Mouse (Mus musculus) heart, adult 2 months (tissue): Measurements from ENCODE around the gene Dmc1.

ENCODE experiments used
- CTCF ChIP-seq: fragments of 200-600 bp; IDR thresholded peaks from 2 replicates; pipeline ENCODE4 v1.8.1; 2022; ENCODE audit warnings: antibody characterized with exemption, mild to moderate bottlenecking, moderate library complexity
- EP300 ChIP-seq: fragments of 200-500 bp; IDR thresholded peaks from 2 replicates; pipeline ENCODE4 v1.6.1; 2011; ENCODE audit warnings: low read depth, low read length, control low read depth; ENCODE audit not compliant: insufficient read depth
- POLR2A ChIP-seq: fragments of 200-500 bp; IDR thresholded peaks from 2 replicates; pipeline ENCODE4 v1.6.1; 2011; ENCODE audit warnings: mild to moderate bottlenecking, low read depth, low read length, control low read depth; ENCODE audit not compliant: insufficient read depth

- TF ChIP-seq CTCF: no peak
- no peak for TF ChIP-seq POLR2A
- no peak for TF ChIP-seq EP300
Measured at GRCm38 (mm10) chr15:79600176-79600575, 4.7 kb downstream of the Dmc1 start.
